Mouse (Mus musculus): ENCODE data around the gene Mapre3.

Mapre3 gene

GRCm38 (mm10) chr5:30824124-30824988 is 9.9 kb downstream of the Mapre3 start:
- DNase-seq (ENCODE audit: extremely low spot score) = no peak

DNA sequence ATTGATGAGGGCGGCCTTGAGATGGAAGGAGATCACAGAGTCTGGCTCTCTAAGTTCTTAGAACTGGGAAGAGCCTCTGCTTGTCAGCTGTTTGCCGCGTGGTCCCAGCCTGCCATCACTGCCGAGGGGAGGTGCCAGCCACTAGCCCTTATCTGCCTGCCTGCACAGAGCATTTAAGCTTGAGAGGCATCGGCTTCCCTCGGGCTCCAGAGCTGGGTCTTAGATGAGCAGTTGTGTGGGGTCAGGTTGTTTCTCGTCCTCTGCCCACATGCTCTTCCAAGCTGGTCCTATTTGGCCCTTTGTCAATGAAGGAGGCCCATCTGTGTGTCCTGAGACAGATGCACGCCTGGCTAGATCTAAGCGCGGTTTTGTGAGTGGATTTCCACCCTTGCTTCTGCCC is 10.7 kb downstream of the Mapre3 start:
- no peak for DNase-seq (ENCODE audit: extremely low spot score)

DNA sequence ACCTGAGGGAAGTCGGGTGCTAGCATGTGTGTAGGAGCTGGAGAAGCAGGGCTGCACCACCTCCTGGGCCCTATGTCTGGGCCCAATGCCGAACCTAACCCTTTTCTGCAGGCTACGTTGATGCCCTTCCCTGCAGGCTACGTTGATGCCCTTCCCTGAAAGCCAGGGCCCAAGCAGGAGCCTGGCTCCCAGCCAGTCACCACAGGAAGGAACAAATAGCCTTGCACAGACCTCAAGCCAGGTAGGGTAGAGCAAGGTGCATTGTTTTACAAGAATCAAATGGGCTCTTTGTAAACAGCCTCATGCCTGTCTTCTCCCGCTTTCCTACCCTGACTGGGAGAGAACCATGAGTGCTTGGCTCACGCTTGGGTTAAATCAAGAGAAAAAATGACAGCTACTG is 11.4 kb downstream of the Mapre3 start:
- no peak for DNase-seq (ENCODE audit: extremely low spot score)

- DNase-seq (ENCODE audit: extremely low spot score) = no peak
Observed at GRCm38 (mm10) chr5:30833416-30833815, 19.0 kb downstream of the Mapre3 start.

DNA sequence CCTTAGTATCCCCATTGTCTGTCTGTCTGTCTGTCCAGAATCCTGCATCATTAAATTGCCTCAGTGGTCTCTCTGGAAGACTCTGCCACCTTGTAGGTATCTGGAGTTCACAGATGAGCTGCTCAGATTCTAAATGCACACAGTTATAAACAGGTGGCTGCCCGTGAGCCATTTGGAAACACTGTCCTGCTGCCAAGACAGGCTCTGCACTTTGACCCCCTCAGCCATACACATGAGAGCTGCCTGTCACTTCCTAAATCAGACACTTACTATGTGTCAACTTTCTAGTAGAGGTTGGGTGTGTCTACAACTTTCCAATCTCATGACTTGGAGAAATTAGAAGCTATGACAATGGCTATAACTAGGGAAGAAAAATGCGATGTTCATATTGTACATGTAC is 25.3 kb downstream of the Mapre3 start:
- no peak for DNase-seq (ENCODE audit: extremely low spot score)

DNA sequence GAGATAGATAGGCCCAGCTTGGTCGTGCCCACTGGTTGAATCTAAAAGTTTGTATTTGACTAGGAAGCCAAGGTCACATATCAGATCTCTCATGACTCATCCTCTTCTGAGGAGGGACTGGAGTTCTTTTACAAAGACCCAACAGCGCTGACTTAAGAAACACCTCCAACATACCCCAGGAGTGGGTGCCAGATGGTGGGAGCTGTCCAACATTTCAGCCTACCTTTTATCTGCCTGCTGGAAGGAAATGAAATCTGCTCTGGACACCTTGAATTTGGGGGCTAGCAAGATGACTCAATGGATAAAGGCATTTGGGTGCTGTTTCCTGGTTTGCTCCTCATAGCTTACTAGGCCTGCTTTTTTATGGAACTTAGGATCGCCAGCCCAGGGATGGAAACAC is 27.5 kb downstream of the Mapre3 start:
- DNase-seq (ENCODE audit: extremely low spot score) = no peak

GRCm38 (mm10) chr5:30849891-30850555 is 35.6 kb downstream of the Mapre3 start:
- no peak for DNase-seq (ENCODE audit: extremely low spot score)

- DNase-seq (ENCODE audit: extremely low spot score) = no peak
Observed at GRCm38 (mm10) chr5:30850556-30850925, 36.1 kb downstream of the Mapre3 start.

DNA sequence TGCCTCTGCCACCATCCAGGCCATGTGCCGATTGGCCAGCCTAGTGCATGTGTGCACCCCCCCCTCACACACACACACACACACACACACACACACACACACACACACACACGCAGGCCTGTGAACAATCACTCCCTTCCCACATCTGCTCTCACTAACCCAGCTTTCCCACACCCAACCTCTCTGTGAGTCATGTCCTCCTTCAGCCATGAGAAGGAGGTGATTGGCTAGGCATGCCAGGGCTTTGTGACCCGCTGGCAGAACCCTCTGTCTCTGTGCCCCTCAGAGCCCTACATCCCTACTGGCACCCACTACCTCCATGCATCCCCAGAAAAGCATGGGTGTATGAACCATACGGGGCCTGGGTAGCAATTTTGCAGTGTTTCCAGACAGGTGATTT is 39.1 kb downstream of the Mapre3 start:
- DNase-seq (ENCODE audit: extremely low spot score) = no peak

GRCm38 (mm10) chr5:30855674-30856073 is 41.2 kb downstream of the Mapre3 start:
- DNase-seq (ENCODE audit: extremely low spot score) = no peak

GRCm38 (mm10) chr5:30856124-30856523 is 41.7 kb downstream of the Mapre3 start:
- no peak for DNase-seq (ENCODE audit: extremely low spot score)

DNA sequence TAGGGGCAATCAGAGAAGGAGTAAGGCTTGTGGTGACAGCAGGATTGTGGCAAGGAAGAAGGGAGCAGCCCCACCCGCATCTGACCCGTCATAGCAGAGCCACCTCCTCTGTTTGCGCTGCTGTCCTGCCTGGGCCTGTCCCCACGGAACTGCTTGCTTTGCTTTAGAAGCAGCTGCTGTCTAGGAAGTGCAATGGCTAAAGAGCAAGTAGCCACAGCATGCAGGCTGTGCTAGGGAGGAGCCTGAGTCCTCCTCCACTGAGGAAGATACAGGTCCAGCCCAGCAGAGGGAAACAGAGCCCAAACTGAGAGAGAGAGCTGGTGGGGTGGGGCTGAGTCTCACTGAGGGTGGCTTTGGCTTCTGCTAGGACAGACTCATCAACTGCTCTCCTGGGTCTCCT is 49.4 kb downstream of the Mapre3 start:
- DNase-seq (ENCODE audit: extremely low spot score) = peak; percentile 15

DNA sequence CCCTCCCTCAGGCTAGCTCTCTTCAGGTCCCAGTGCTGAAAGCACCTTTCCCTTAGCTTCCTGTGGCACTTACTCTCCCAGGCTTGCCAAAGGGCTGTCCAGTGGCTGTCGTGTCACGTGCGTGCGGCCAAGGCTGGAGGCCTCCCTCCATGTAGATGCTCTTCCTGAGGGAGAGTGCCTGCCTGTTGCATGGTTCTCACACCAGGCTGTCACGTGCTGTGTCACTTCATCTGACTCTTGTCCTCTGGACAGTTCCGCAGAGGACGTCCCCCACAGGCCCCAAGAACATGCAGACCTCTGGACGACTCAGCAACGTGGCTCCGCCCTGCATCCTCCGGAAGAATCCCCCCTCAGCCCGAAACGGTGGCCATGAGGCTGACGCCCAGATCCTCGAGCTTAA is 49.9 kb downstream of the Mapre3 start:
- DNase-seq (ENCODE audit: extremely low spot score) = no peak

GRCm38 (mm10) chr5:30866871-30867270 is 52.4 kb downstream of the Mapre3 start:
- no peak for DNase-seq (ENCODE audit: extremely low spot score)

DNA sequence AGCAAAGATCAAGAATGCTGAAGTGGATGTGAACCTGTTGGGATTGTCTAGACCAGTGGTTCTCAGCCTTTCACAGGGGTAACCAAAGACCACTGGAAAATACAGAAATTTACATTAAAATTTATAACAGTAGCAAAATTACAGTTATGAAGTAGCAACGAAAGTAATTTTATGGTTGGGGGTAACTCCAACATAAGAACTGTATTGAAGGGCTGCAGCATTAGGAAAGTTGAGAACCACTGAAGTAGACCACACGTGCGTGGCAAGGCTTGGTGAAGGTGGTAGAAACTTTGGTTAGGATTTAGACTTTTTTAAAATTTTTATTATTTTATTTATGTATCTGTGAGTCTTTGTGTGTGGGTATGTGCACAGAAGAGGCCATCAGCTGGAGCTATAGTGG is 53.3 kb downstream of the Mapre3 start, which contains the start of gene Tmem214:
Tmem214 (plus strand) TSS at position 301 of the 400 bp plus-strand sequence.
- DNase-seq (ENCODE audit: extremely low spot score) = no peak

DNA sequence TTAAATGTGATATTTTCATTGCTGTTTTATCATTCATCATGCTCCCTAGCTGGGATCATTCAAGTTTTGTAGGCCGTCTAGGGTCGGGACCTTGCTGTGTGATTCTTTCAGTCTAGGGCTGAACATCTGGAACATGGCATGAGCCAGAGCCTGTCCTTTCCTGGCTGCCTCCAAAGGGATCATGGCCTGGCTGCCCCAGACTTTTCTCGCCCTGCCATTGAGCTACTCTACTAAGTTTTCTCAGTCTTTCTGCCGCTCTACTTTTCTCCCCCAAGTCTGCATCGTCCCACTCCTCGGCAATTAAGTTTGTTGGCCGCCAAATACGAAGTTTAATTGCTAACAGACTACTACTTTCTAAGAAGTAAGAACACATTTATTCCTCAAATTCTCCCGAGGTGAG is 54.5 kb downstream of the Mapre3 start:
- DNase-seq (ENCODE audit: extremely low spot score) = no peak

DNA sequence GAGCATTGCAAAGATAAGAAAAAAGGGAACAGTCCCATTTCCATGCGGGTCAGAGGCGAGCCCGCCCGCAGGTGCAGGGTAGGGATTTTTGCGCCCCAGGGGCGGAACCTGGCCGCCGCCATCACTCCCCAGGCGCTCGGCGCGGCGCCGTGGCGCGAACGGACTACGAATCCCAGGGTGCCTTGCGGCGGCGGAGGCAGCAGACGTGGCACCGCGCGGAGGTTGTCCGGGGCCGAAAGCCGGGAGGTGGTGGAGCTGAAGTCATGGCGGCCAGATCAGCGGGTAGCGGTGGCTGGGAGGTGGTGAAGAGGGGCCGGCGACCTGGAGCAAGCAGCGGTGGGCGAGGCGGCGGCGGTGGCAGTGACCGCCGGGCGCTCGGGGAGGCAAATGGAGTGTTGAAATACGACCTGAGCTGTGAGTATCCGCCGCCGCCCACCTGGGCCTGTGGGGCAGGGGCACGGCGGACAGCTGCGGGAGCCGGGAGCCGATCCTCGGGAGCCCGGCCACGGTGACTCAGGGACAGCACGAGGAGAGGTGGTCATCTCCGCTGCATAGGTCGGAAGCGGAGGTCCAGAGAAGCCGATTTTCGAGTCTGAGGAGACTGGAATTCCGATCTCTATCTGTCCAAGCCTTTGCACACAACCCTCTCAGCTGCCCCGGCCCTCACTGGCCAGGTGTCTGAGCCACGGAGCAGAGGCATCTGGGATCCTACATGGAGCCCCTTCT is 55.1 kb downstream of the Mapre3 start:
- peak; percentile 92 for DNase-seq (ENCODE audit: extremely low spot score)

DNA sequence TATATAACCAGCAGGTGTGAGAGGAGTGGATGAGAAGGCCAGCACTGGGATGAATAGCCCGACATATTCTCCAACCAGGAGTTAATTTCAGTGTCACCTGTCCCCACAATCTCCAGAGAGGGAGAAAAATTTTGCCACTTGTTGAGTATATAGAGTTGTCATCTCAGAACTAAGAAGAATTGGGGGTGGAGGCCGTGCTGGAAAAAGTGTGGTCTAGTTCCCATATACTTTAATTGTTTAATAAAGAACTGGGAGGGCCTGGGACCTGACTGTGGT is 55.6 kb downstream of the Mapre3 start:
- no peak for DNase-seq (ENCODE audit: extremely low spot score)

GRCm38 (mm10) chr5:30872574-30872973 is 58.1 kb downstream of the Mapre3 start:
- DNase-seq (ENCODE audit: extremely low spot score) = no peak

- DNase-seq (ENCODE audit: extremely low spot score) = no peak
Observed at GRCm38 (mm10) chr5:30874365-30874764, 59.9 kb downstream of the Mapre3 start.

- DNase-seq (ENCODE audit: extremely low spot score) = no peak
Observed at GRCm38 (mm10) chr5:30878616-30879015, 64.2 kb downstream of the Mapre3 start.

- no peak for DNase-seq (ENCODE audit: extremely low spot score)
Observed at GRCm38 (mm10) chr5:30879347-30879943, 65.0 kb downstream of the Mapre3 start.

All from embryo, embryonic 9.5 days (tissue).